Mouse (Mus musculus): Measurements from ENCODE around the gene Gpr35.

The Gpr35 gene

DNA sequence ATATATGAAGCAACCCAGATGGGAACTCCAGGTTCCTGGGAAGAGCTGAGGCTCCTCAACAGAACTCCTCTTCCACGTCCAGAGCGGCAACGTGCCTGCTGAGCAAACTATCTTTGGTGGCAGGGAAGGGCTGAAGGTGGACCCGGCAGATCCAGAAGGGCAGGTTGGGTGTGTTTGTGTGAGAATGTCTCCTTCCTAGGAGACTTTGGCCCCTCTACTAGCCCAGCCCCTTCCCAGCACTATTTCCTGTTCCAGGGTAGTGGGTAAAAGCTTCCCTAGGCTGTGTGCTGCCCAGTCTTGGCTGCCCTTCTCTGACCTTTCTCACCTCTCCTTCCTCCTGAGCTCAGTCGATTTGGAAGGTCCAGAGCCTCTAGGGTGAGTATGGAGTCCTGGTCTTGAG is at the start of gene Gpr35:
Gene Gpr35 (plus strand): TSS at position 259 of the 400 bp plus-strand sequence.
- no peak for DNase-seq (ENCODE audit: low read depth)

GRCm38 (mm10) chr1:92902786-92903185 is 47.9 kb upstream of the Gpr35 start, which contains the start of gene Ankmy1:
TSS of gene Ankmy1 (minus strand) at chr1:92902906.
- DNase-seq (ENCODE audit: low read depth) = peak; percentile 45

- DNase-seq (ENCODE audit: low read depth) = no peak
Observed at GRCm38 (mm10) chr1:92903627-92904026, 47.0 kb upstream of the Gpr35 start.

- peak; percentile 71 for DNase-seq (ENCODE audit: low read depth)
Observed at GRCm38 (mm10) chr1:92905703-92906310, 44.9 kb upstream of the Gpr35 start.

- peak; percentile 93 for DNase-seq (ENCODE audit: low read depth)
Observed at GRCm38 (mm10) chr1:92906779-92907631, 43.7 kb upstream of the Gpr35 start, which contains the start of gene Dusp28. TSS of gene Dusp28 (plus strand) at chr1:92906981.

- peak; percentile 25 for DNase-seq (ENCODE audit: low read depth)
Observed at GRCm38 (mm10) chr1:92907632-92908360, 42.9 kb upstream of the Gpr35 start.

- DNase-seq (ENCODE audit: low read depth) = peak; percentile 10
Observed at GRCm38 (mm10) chr1:92908664-92909063, 42.0 kb upstream of the Gpr35 start.

GRCm38 (mm10) chr1:92909068-92909467 is 41.6 kb upstream of the Gpr35 start:
- DNase-seq (ENCODE audit: low read depth) = peak; percentile 70

GRCm38 (mm10) chr1:92910239-92910885 is 40.3 kb upstream of the Gpr35 start, which contains the start of gene Rnpepl1:
TSS of gene Rnpepl1 (plus strand) at chr1:92910783.
- peak; percentile 85 for DNase-seq (ENCODE audit: low read depth)

GRCm38 (mm10) chr1:92910925-92911720 is 39.5 kb upstream of the Gpr35 start:
- DNase-seq (ENCODE audit: low read depth) = peak; percentile 62

DNA sequence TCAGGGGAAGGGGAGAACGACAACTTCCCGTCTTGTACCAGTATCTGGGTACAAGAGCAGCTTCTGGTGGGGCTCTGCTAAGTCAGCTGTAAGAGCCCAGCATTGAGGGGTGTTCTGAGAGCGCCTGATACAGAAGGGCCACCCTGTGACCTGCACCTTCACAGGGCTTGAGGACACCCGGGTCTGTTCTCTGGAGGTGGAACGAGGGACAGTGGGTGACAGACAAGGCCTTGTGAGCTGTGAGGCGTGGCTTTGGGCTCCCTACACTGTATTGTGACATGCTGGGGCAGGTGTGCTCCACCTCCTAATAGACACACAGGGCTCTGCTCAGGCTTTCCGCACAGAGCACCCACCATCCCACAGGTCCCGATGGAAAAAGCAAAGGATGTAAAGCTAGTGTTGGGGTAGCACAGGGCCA is 38.9 kb upstream of the Gpr35 start:
- peak; percentile 53 for DNase-seq (ENCODE audit: low read depth)

- peak; percentile 48 for DNase-seq (ENCODE audit: low read depth)
Observed at GRCm38 (mm10) chr1:92912286-92912685, 38.4 kb upstream of the Gpr35 start.

DNA sequence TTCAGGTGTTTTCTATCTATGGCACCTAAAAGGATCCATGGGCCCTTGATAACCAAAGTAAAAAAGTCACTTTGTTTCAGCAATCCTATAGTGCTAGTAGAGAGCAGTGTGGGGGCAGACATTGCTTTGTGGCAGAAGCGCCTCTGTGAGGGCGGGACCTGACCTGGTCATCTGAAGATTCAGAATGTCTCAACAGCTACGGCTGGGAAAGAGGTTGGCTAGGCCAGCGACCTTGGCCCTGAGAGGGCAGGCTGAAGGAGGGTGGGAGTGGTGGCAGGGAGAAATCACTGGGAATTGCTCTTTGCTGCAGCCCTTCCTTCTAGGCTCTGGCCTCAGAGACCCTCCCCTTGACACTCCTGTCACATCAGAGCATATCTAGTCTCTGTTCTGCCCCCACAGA is 36.4 kb upstream of the Gpr35 start:
- no peak for DNase-seq (ENCODE audit: low read depth)

DNA sequence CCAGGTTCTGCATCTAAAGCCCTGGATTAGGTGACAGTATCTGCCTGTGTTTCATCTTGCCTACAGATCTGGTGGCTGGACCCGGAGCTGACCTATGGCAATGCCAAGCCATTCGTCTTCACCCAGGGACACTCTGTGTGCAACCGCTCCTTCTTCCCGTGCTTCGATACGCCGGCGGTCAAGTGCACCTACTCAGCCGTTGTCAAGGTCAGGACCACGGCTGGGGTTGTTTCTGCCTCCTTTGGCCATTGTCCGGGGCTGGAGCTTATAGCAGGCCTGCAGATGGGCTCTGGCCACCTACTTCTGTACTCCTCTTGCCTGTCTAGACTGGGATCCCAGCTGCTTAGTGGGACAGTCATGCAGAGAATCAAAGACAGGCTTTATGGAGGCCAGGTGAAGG is 35.7 kb upstream of the Gpr35 start:
- DNase-seq (ENCODE audit: low read depth) = no peak

GRCm38 (mm10) chr1:92916725-92917124 is 33.9 kb upstream of the Gpr35 start:
- DNase-seq (ENCODE audit: low read depth) = no peak

GRCm38 (mm10) chr1:92919151-92919550 is 31.5 kb upstream of the Gpr35 start:
- no peak for DNase-seq (ENCODE audit: low read depth)

DNA sequence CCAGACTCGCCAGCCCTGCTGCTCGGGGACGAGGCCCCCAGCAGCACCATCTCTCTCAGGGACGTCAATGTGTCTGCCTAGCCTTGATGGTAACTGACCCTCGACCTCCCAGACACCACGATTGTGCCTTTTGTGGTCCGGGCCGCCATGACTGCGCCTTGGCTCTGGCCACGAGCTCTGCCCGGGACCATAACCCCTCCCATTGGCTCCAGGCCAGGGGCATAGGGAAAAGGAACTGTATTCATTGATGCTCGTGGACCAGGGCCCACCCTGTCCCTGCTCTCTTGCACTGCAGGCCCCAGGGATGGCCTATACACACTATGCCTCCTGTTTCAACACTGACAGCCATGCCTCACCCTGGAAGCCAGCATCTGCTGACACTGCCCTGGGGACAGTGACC is 30.9 kb upstream of the Gpr35 start:
- DNase-seq (ENCODE audit: low read depth) = no peak

GRCm38 (mm10) chr1:92920474-92921200 is 30.0 kb upstream of the Gpr35 start:
- no peak for DNase-seq (ENCODE audit: low read depth)

- no peak for DNase-seq (ENCODE audit: low read depth)
Observed at GRCm38 (mm10) chr1:92921496-92921895, 29.2 kb upstream of the Gpr35 start.

DNA sequence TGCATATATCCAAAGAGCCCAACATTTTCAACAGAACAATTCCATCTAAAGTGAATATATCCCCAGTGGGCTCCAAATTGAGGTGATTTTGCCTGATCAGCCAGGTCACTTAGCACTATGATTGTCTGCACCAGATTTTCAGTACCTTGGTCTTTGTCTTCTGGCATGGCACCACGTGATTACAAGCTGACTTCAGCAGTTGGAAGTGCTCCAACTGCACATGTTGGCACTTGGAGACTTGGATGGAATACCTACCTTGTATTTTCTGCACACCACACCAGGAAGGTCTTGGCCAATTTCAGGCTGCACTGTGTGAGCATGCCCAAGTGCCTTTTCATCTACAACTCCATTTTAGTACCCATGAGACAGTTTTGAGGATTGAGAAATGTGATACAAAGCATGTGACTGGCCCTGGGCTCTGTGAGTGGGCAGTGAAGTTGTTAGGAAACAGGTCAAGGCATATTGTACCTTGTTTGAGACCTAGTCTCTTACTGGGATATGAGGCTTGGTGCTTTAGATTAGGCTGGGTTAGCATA is 20.4 kb upstream of the Gpr35 start:
- DNase-seq (ENCODE audit: low read depth) = no peak
